Mouse (Mus musculus): ENCODE data around the gene Prtn3.

DNA sequence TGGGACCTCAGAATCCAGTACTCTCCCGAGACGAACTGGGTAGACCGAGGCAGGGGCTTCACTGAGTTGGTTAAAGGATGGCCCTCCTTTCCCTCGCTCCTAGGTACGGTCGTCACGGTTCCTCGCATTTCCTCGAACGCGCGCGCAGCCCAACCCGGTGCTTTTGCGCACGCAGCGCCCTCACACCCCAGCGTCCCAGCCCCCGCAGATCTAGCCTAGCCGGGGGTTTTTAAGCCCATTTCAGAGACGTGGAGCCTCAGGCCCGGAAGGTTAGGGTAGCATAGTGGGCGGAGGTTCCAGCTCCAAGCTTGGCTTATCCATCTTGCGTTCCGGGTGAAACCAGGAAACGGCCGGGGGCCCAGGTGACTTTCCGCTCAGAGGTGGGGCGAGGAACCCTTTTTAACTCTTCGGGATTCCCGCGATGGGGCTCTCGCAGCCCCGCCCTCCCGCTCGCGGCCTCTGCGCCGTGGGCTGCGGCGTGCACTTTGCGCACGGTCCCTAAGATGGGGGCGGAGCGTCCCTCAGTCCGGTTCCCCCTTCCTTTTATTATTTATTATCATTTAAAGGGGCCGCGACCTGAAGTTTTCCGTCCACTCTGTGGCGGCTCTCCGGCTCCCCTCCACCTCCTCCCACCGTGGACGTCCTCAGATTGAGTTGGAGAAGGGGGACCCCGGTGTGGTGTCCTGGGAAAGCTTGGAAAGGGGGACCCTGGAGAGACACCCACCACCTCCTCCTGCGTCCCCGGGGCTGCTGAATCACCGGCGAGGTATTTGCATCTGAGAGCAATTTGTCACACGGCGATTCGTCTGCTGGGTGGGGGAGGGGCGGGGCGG is 52.4 kb downstream of the Prtn3 start, which contains the start of gene Arid3a:
- 0 out of 2 replicates have a peak, but pooled peaks have one; percentile 6 for TF ChIP-seq CTCF (IDR thresholded peaks at IDR 0.05; ENCODE audit: insufficient read depth, low read depth, low read length)
- 0 out of 2 replicates have a peak, but pooled peaks have one; percentile 21 for TF ChIP-seq POLR2A (IDR thresholded peaks at IDR 0.05; ENCODE audit: insufficient read depth, low read depth, low read length)

Measured in olfactory bulb, adult 2 months (tissue).